Mouse (Mus musculus): ENCODE results near the gene 4921539E11Rik.

GRCm38 (mm10) chr4:103326994-103327393 lies 36.3 kb upstream of the 4921539E11Rik start:
- TF ChIP-seq CTCF (IDR thresholded peaks at IDR 0.05; ENCODE audit: control insufficient read depth, insufficient read depth, low read length) (peak; percentile 54), POLR2A (IDR thresholded peaks at IDR 0.05; ENCODE audit: borderline replicate concordance, control insufficient read depth, low read depth, low read length) (no peak)
